Mouse (Mus musculus): Measurements from ENCODE around the gene Gm20605. TPM values are rescaled to one million over a fixed set of nuclear protein-coding genes. Genes with fewer than 3 reads are reported as not detected.
A peak's percentile ranks its signal among the peaks of the same experiment; 100 is the strongest.

Gene Gm20605
- polyA plus RNA-seq, 1 experiment from 2014 or later = 6.5 TPM

- Histone ChIP-seq H3K36me3 (ENCODE audit: control insufficient read depth, insufficient read depth, low read length) (no peaks in the 10 kb centered on the region), H3K4me1 (ENCODE audit: control insufficient read depth, insufficient read depth, low read length) (0 out of 2 replicates have a peak, but pooled peaks cover 6% of the 10 kb centered on the region), H3K9ac (ENCODE audit: low read length) (no peak overlapping the region), H3K27ac (replicated peaks; ENCODE audit: low read depth, low read length) (no peak overlapping the region), H3K9me3 (ENCODE audit: control insufficient read depth, low read length) (no peaks in the 10 kb centered on the region), H3K4me2 (ENCODE audit: low read depth, severe bottlenecking) (no peak overlapping the region), H3K4me3 (ENCODE audit: low read depth, low read length) (no peak overlapping the region), H3K27me3 (ENCODE audit: control insufficient read depth, insufficient read depth, low read length) (no peaks in the 10 kb centered on the region)
- WGBS = 92% methylated on average over 6 of the region's 6 CpGs
- no peak for ATAC-seq (ENCODE audit: insufficient number of reproducible peaks, low FRiP score, low TSS enrichment, low read depth)
- DNase-seq (ENCODE audit: low spot score) = no peak
Measured at GRCm38 (mm10) chr5:137682526-137682925, 53.6 kb downstream of the Gm20605 start.

- ATAC-seq (ENCODE audit: insufficient number of reproducible peaks, low FRiP score, low TSS enrichment, low read depth) (no peak), DNase-seq (ENCODE audit: low spot score) (no peak)
- no peaks in the 10 kb centered on the region for H3K9me3 ChIP-seq (ENCODE audit: control insufficient read depth, low read length)
- H3K4me1 ChIP-seq (ENCODE audit: control insufficient read depth, insufficient read depth, low read length) = 0 out of 2 replicates have a peak, but pooled peaks cover 6% of the 10 kb centered on the region
- WGBS = 16% methylated on average over 28 of the region's 28 CpGs
- no peaks in the 10 kb centered on the region for H3K36me3 ChIP-seq (ENCODE audit: control insufficient read depth, insufficient read depth, low read length)
- peak overlapping the region; percentile 63 for H3K4me2 ChIP-seq (ENCODE audit: low read depth, severe bottlenecking)
- no peak overlapping the region for H3K27ac ChIP-seq (replicated peaks; ENCODE audit: low read depth, low read length)
- H3K4me3 ChIP-seq (ENCODE audit: low read depth, low read length) = peak overlapping the region; percentile 64
- peak overlapping the region; percentile 61 for H3K9ac ChIP-seq (ENCODE audit: low read length)
- H3K27me3 ChIP-seq (ENCODE audit: control insufficient read depth, insufficient read depth, low read length) = no peaks in the 10 kb centered on the region
Measured at GRCm38 (mm10) chr5:137683388-137684293, 54.7 kb downstream of the Gm20605 start.

- Histone ChIP-seq H3K9ac (ENCODE audit: low read length) (peak within 1 kb of the TSS; percentile 61), H3K4me3 (ENCODE audit: low read depth, low read length) (peak within 1 kb of the TSS; percentile 64), H3K27me3 (ENCODE audit: control insufficient read depth, insufficient read depth, low read length) (no peaks in the 10 kb centered on the region), H3K4me1 (ENCODE audit: control insufficient read depth, insufficient read depth, low read length) (0 out of 2 replicates have a peak, but pooled peaks cover 6% of the 10 kb centered on the region), H3K4me2 (ENCODE audit: low read depth, severe bottlenecking) (peak within 1 kb of the TSS; percentile 63), H3K36me3 (ENCODE audit: control insufficient read depth, insufficient read depth, low read length) (no peaks in the 10 kb centered on the region), H3K9me3 (ENCODE audit: control insufficient read depth, low read length) (no peaks in the 10 kb centered on the region), H3K27ac (replicated peaks; ENCODE audit: low read depth, low read length) (no peak within 1 kb of the TSS)
- under 1% methylated on average over 56 of the region's 62 CpGs for WGBS
- DNase-seq (ENCODE audit: low spot score) (peak; percentile 98), ATAC-seq (ENCODE audit: insufficient number of reproducible peaks, low FRiP score, low TSS enrichment, low read depth) (peak; percentile 99)
Measured at GRCm38 (mm10) chr5:137684294-137685123, 55.5 kb downstream of the Gm20605 start, which contains the start of gene Agfg2. Agfg2 (minus strand) TSS chr5:137684726.

GRCm38 (mm10) chr5:137685653-137686052 lies 56.7 kb downstream of the Gm20605 start:
- Histone ChIP-seq H3K27me3 (ENCODE audit: control insufficient read depth, insufficient read depth, low read length) (no peaks in the 10 kb centered on the region), H3K4me1 (ENCODE audit: control insufficient read depth, insufficient read depth, low read length) (0 out of 2 replicates have a peak, but pooled peaks cover 6% of the 10 kb centered on the region), H3K4me3 (ENCODE audit: low read depth, low read length) (no peak overlapping the region), H3K9me3 (ENCODE audit: control insufficient read depth, low read length) (no peaks in the 10 kb centered on the region), H3K4me2 (ENCODE audit: low read depth, severe bottlenecking) (no peak overlapping the region), H3K36me3 (ENCODE audit: control insufficient read depth, insufficient read depth, low read length) (no peaks in the 10 kb centered on the region), H3K9ac (ENCODE audit: low read length) (no peak overlapping the region), H3K27ac (replicated peaks; ENCODE audit: low read depth, low read length) (no peak overlapping the region)
- ATAC-seq (ENCODE audit: insufficient number of reproducible peaks, low FRiP score, low TSS enrichment, low read depth) = no peak
- 95% methylated on average over 3 of the region's 3 CpGs for WGBS
- no peak for DNase-seq (ENCODE audit: low spot score)

- H3K36me3 ChIP-seq (ENCODE audit: control insufficient read depth, insufficient read depth, low read length) = no peaks in the 10 kb centered on the region
- H3K27ac ChIP-seq (replicated peaks; ENCODE audit: low read depth, low read length) = no peak overlapping the region
- no peak overlapping the region for H3K4me3 ChIP-seq (ENCODE audit: low read depth, low read length)
- no peak overlapping the region for H3K4me2 ChIP-seq (ENCODE audit: low read depth, severe bottlenecking)
- WGBS = 79% methylated on average over 6 of the region's 6 CpGs
- no peaks in the 10 kb centered on the region for H3K9me3 ChIP-seq (ENCODE audit: control insufficient read depth, low read length)
- H3K9ac ChIP-seq (ENCODE audit: low read length) = no peak overlapping the region
- H3K27me3 ChIP-seq (ENCODE audit: control insufficient read depth, insufficient read depth, low read length) = no peaks in the 10 kb centered on the region
- ATAC-seq (ENCODE audit: insufficient number of reproducible peaks, low FRiP score, low TSS enrichment, low read depth) (no peak), DNase-seq (ENCODE audit: low spot score) (no peak)
- 0 out of 2 replicates have a peak, but pooled peaks cover 6% of the 10 kb centered on the region for H3K4me1 ChIP-seq (ENCODE audit: control insufficient read depth, insufficient read depth, low read length)
Measured at GRCm38 (mm10) chr5:137686127-137686790, 57.3 kb downstream of the Gm20605 start.

GRCm38 (mm10) chr5:137689974-137690373 lies 61.0 kb downstream of the Gm20605 start:
- DNase-seq (ENCODE audit: low spot score) (no peak), ATAC-seq (ENCODE audit: insufficient number of reproducible peaks, low FRiP score, low TSS enrichment, low read depth) (no peak)
- 87% methylated on average over 3 of the region's 3 CpGs for WGBS
- Histone ChIP-seq H3K4me2 (ENCODE audit: low read depth, severe bottlenecking) (no peak overlapping the region), H3K4me1 (ENCODE audit: control insufficient read depth, insufficient read depth, low read length) (no peaks in the 10 kb centered on the region), H3K36me3 (ENCODE audit: control insufficient read depth, insufficient read depth, low read length) (no peaks in the 10 kb centered on the region), H3K4me3 (ENCODE audit: low read depth, low read length) (no peak overlapping the region), H3K27me3 (ENCODE audit: control insufficient read depth, insufficient read depth, low read length) (no peaks in the 10 kb centered on the region), H3K9ac (ENCODE audit: low read length) (no peak overlapping the region), H3K9me3 (ENCODE audit: control insufficient read depth, low read length) (no peaks in the 10 kb centered on the region), H3K27ac (replicated peaks; ENCODE audit: low read depth, low read length) (no peak overlapping the region)

- Histone ChIP-seq H3K4me3 (ENCODE audit: low read depth, low read length) (no peak overlapping the region), H3K9me3 (ENCODE audit: control insufficient read depth, low read length) (no peaks in the 10 kb centered on the region), H3K4me1 (ENCODE audit: control insufficient read depth, insufficient read depth, low read length) (no peaks in the 10 kb centered on the region), H3K9ac (ENCODE audit: low read length) (no peak overlapping the region), H3K4me2 (ENCODE audit: low read depth, severe bottlenecking) (no peak overlapping the region), H3K27me3 (ENCODE audit: control insufficient read depth, insufficient read depth, low read length) (no peaks in the 10 kb centered on the region), H3K27ac (replicated peaks; ENCODE audit: low read depth, low read length) (no peak overlapping the region), H3K36me3 (ENCODE audit: control insufficient read depth, insufficient read depth, low read length) (no peaks in the 10 kb centered on the region)
- no peak for DNase-seq (ENCODE audit: low spot score)
- whole genome bisulfite sequencing = 64% methylated on average over 9 of the region's 9 CpGs
- no peak for ATAC-seq (ENCODE audit: insufficient number of reproducible peaks, low FRiP score, low TSS enrichment, low read depth)
Measured at GRCm38 (mm10) chr5:137690531-137690930, 61.6 kb downstream of the Gm20605 start.

- H3K4me3 ChIP-seq (ENCODE audit: low read depth, low read length) = no peak overlapping the region
- WGBS = 73% methylated on average over 1 of the region's 1 CpGs
Measured at GRCm38 (mm10) chr5:137691881-137692280, 62.9 kb downstream of the Gm20605 start.

More at GRCm38 (mm10) chr5:137691881-137692280, 62.9 kb downstream of the Gm20605 start:
- DNase-seq (ENCODE audit: low spot score) (no peak), ATAC-seq (ENCODE audit: insufficient number of reproducible peaks, low FRiP score, low TSS enrichment, low read depth) (no peak)
- Histone ChIP-seq H3K9me3 (ENCODE audit: control insufficient read depth, low read length) (no peaks in the 10 kb centered on the region), H3K4me2 (ENCODE audit: low read depth, severe bottlenecking) (no peak overlapping the region), H3K27ac (replicated peaks; ENCODE audit: low read depth, low read length) (no peak overlapping the region), H3K27me3 (ENCODE audit: control insufficient read depth, insufficient read depth, low read length) (no peaks in the 10 kb centered on the region), H3K9ac (ENCODE audit: low read length) (no peak overlapping the region), H3K36me3 (ENCODE audit: control insufficient read depth, insufficient read depth, low read length) (no peaks in the 10 kb centered on the region), H3K4me1 (ENCODE audit: control insufficient read depth, insufficient read depth, low read length) (no peaks in the 10 kb centered on the region)

Measured in limb, embryonic 11.5 days (tissue).